8 mouse cellular contexts compared by ENCODE assay signal in genomic region chr5:31153516-31154151, GRCm38 (mm10). TPM values are rescaled to one million over a fixed set of nuclear protein-coding genes. Genes with fewer than 3 reads are reported as not detected.
DNase-seq lines count a peak whose midpoint lies in the region; ATAC-seq lines count a peak whose summit lies in the region.

No protein-coding gene starts in this region.

- peak overlapping the region; percentile 75 for H3K4me3 ChIP-seq in forebrain, embryonic 16.5 days (replicated peaks; ENCODE audit: low read length)
- H3K4me3 ChIP-seq in hindbrain, embryonic 15.5 days, result peak overlapping the region; percentile 68
- peak overlapping the region; percentile 88 for H3K4me3 ChIP-seq in macrophage (ENCODE audit: inconsistent target)

- DNase-seq in retina, embryonic 14.5 days (ENCODE audit: low spot score), result peak; percentile 6
- no peak for DNase-seq in retina, postnatal 1 day
- no peak for DNase-seq in embryo, embryonic 10 days (ENCODE audit: low spot score)
- no peak for DNase-seq in B cell, adult 2 months
- DNase-seq in left cerebral cortex, postnatal 10 days (ENCODE audit: extremely low spot score in 1 of 2, low spot score in 2 of 2), result no peak

- ATAC-seq in forebrain, embryonic 16.5 days, result peak; percentile 32
- ATAC-seq in hindbrain, embryonic 15.5 days (ENCODE audit: low FRiP score, low read depth), result peak; percentile 48

- peak overlapping the region; percentile 91 for H3K4me2 ChIP-seq in forebrain, embryonic 16.5 days (ENCODE audit: low read length)
- H3K4me2 ChIP-seq in hindbrain, embryonic 15.5 days, result peak overlapping the region; percentile 66

- H3K27me3 ChIP-seq in forebrain, embryonic 16.5 days (replicated peaks; ENCODE audit: control insufficient read depth, insufficient read depth, low read length), result no peaks in the 10 kb centered on the region
- no peaks in the 10 kb centered on the region for H3K27me3 ChIP-seq in hindbrain, embryonic 15.5 days

- peaks cover 15% of the 10 kb centered on the region for H3K36me3 ChIP-seq in forebrain, embryonic 16.5 days (ENCODE audit: control insufficient read depth, insufficient read depth)
- H3K36me3 ChIP-seq in hindbrain, embryonic 15.5 days, result peaks cover 26% of the 10 kb centered on the region
- peaks cover 24% of the 10 kb centered on the region for H3K36me3 ChIP-seq in macrophage (ENCODE audit: inconsistent target)

- no peaks in the 10 kb centered on the region for H3K9me3 ChIP-seq in forebrain, embryonic 16.5 days (ENCODE audit: control insufficient read depth, low read length)
- no peaks in the 10 kb centered on the region for H3K9me3 ChIP-seq in hindbrain, embryonic 15.5 days

- peaks cover 14% of the 10 kb centered on the region for H3K4me1 ChIP-seq in forebrain, embryonic 16.5 days (replicated peaks; ENCODE audit: control insufficient read depth, insufficient read depth, low read length)
- H3K4me1 ChIP-seq in hindbrain, embryonic 15.5 days (replicated peaks), result peaks cover 16% of the 10 kb centered on the region

- peaks cover 21% of the 10 kb centered on the region for H3K79me2 ChIP-seq in macrophage (ENCODE audit: inconsistent target)

- 32% methylated on average over 6 of the region's 6 CpGs for WGBS in forebrain, embryonic 16.5 days
- WGBS in hindbrain, embryonic 15.5 days, result 45% methylated on average over 6 of the region's 6 CpGs
- WGBS in macrophage (ENCODE audit: missing documents), result 44% methylated on average over 6 of the region's 6 CpGs

- intact Hi-C loops in left cerebral cortex, postnatal 10 days (cut with DNase I), result no loop called here

- peak overlapping the region; percentile 77 for H3K9ac ChIP-seq in forebrain, embryonic 16.5 days (replicated peaks; ENCODE audit: low read depth, low read length)
- H3K9ac ChIP-seq in hindbrain, embryonic 15.5 days, result peak overlapping the region; percentile 70

- H3K27ac ChIP-seq in forebrain, embryonic 16.5 days (ENCODE audit: low read length), result peak overlapping the region; percentile 26; the same call in 1 of the 2 replicates
- peak overlapping the region; percentile 70 for H3K27ac ChIP-seq in hindbrain, embryonic 15.5 days (replicated peaks)
- peak overlapping the region; percentile 55 for H3K27ac ChIP-seq in macrophage

RNA-seq across cellular contexts. Expression of gene Mpv17, which starts 0.4 kb away (rescaled TPM):
- 49.4 and 50.1 TPM in 2 replicates for polyA plus RNA-seq in forebrain, embryonic 16.5 days (2015; fragmentation: Nextera tagmentation; extraction: Ambion mirVana)
- polyA plus RNA-seq in hindbrain, embryonic 15.5 days (2015; fragmentation: Nextera tagmentation; extraction: Ambion mirVana), result 54.0 and 60.1 TPM in 2 replicates
- total RNA-seq in macrophage (2018; cell fraction: chromatin; rRNA removed), result 10 to 100 TPM; 10.8 to 64.9 (median 28.2) TPM
- 10 to 100 TPM; 21.3 to 55.1 (median 34.4) TPM for total RNA-seq in macrophage (2018; cell fraction: cytosol; rRNA removed)
- 10 to 100 TPM in 25 of 26 experiments, 1 to 10 TPM in 1; 8.4 to 44.9 (median 24.6) TPM for total RNA-seq in macrophage (2018; cell fraction: nucleus; rRNA removed)
- 35.2 to 59.9 TPM (median 52.3 TPM) in 3 replicates for polyA plus RNA-seq in macrophage (2018)
- total RNA-seq in left cerebral cortex, postnatal 10 days (2021), result 10 to 100 TPM; 35.7 to 36.2 TPM

RNA-seq across cellular contexts. Expression of gene Ucn, which starts 15.0 kb away (rescaled TPM):
- polyA plus RNA-seq in forebrain, embryonic 16.5 days (2015; fragmentation: Nextera tagmentation; extraction: Ambion mirVana), result not detected in 2 replicates
- not detected in 2 replicates for polyA plus RNA-seq in hindbrain, embryonic 15.5 days (2015; fragmentation: Nextera tagmentation; extraction: Ambion mirVana)
- not detected for total RNA-seq in macrophage (2018; cell fraction: chromatin; rRNA removed)
- total RNA-seq in macrophage (2018; cell fraction: cytosol; rRNA removed), result not detected
- not detected for total RNA-seq in macrophage (2018; cell fraction: nucleus; rRNA removed)
- not detected in 3 replicates for polyA plus RNA-seq in macrophage (2018)
- total RNA-seq in left cerebral cortex, postnatal 10 days (2021), result 1 to 10 TPM; 1.1 TPM

RNA-seq across cellular contexts. Expression of gene Gm29609, which starts 26.1 kb away (rescaled TPM):
- polyA plus RNA-seq in forebrain, embryonic 16.5 days (2015; fragmentation: Nextera tagmentation; extraction: Ambion mirVana), result 1.8 and 2.5 TPM in 2 replicates
- 1.6 and 2.7 TPM in 2 replicates for polyA plus RNA-seq in hindbrain, embryonic 15.5 days (2015; fragmentation: Nextera tagmentation; extraction: Ambion mirVana)
- 10 to 100 TPM in 3 of 26 experiments, 1 to 10 TPM in 23; 1.2 to 13.2 (median 4.6) TPM for total RNA-seq in macrophage (2018; cell fraction: chromatin; rRNA removed)
- total RNA-seq in macrophage (2018; cell fraction: cytosol; rRNA removed), result 1 to 10 TPM in 4 of 26 experiments, under 1 TPM in 19, not detected in 3; 0.05 to 1.7 (median 0.48) TPM
- 1 to 10 TPM in 25 of 26 experiments, under 1 TPM in 1; 0.51 to 9.5 (median 3.1) TPM for total RNA-seq in macrophage (2018; cell fraction: nucleus; rRNA removed)
- polyA plus RNA-seq in macrophage (2018), result 0.42 to 0.53 TPM in 2 of 3 replicates, not detected in the other
- 1 to 10 TPM; 1.6 to 3.9 TPM for total RNA-seq in left cerebral cortex, postnatal 10 days (2021)

RNA-seq across cellular contexts. Expression of gene Gtf3c2, which starts 26.3 kb away (rescaled TPM):
- 72.1 and 79.4 TPM in 2 replicates for polyA plus RNA-seq in forebrain, embryonic 16.5 days (2015; fragmentation: Nextera tagmentation; extraction: Ambion mirVana)
- 62.9 and 67.1 TPM in 2 replicates for polyA plus RNA-seq in hindbrain, embryonic 15.5 days (2015; fragmentation: Nextera tagmentation; extraction: Ambion mirVana)
- 100 to 1,000 TPM in 20 of 26 experiments, 10 to 100 TPM in 6; 80.5 to 217 (median 171) TPM for total RNA-seq in macrophage (2018; cell fraction: chromatin; rRNA removed)
- 10 to 100 TPM; 20.7 to 37.1 (median 26.6) TPM for total RNA-seq in macrophage (2018; cell fraction: cytosol; rRNA removed)
- 100 to 1,000 TPM in 5 of 26 experiments, 10 to 100 TPM in 21; 42.8 to 125 (median 76.1) TPM for total RNA-seq in macrophage (2018; cell fraction: nucleus; rRNA removed)
- polyA plus RNA-seq in macrophage (2018), result 25.3 to 29.9 TPM (median 29.5 TPM) in 3 replicates
- 10 to 100 TPM; 59.8 to 60.6 TPM for total RNA-seq in left cerebral cortex, postnatal 10 days (2021)

RNA-seq across cellular contexts. Expression of gene Trim54, which starts 37.1 kb away (rescaled TPM):
- not detected in 2 replicates for polyA plus RNA-seq in forebrain, embryonic 16.5 days (2015; fragmentation: Nextera tagmentation; extraction: Ambion mirVana)
- not detected in 2 replicates for polyA plus RNA-seq in hindbrain, embryonic 15.5 days (2015; fragmentation: Nextera tagmentation; extraction: Ambion mirVana)
- not detected for total RNA-seq in macrophage (2018; cell fraction: chromatin; rRNA removed)
- total RNA-seq in macrophage (2018; cell fraction: cytosol; rRNA removed), result not detected
- not detected for total RNA-seq in macrophage (2018; cell fraction: nucleus; rRNA removed)
- not detected in 3 replicates for polyA plus RNA-seq in macrophage (2018)
- total RNA-seq in left cerebral cortex, postnatal 10 days (2021), result under 1 TPM; 0.86 to 0.97 TPM
